Mouse (Mus musculus): ENCODE data around the gene Xpnpep1.

DNA sequence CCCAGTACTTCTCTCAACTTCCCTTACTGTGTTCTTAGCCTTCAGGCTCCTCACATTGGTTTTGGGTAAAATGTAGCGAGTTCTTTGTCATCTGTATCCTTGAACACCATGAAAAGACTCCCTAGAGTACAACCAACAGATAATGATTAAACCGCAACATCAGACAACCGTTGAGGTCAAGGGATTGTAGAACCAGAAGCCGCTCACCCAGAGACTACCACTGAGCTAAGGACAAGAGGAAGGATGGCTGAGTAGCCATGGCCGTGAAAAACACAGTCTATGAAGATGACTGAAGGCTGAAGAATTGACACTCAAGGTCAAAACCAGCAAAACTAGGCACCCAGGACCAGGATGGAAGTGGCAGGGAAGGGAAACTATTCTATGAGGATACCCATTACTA is 10.3 kb downstream of the Xpnpep1 start:
- no peak for TF ChIP-seq ZNF384 (IDR thresholded peaks at IDR 0.05; ENCODE audit: low read depth, low read length)
- TF ChIP-seq HCFC1 (IDR thresholded peaks at IDR 0.05; ENCODE audit: borderline replicate concordance, insufficient read depth, low read length), result no peak

Measured in ES-E14 (cell line).